Mouse (Mus musculus) cerebellum, adult 2 months (tissue): ENCODE measurements around the gene Spsb1.

ENCODE experiments used
- CTCF ChIP-seq: fragments of 200-500 bp; IDR thresholded peaks from 2 replicates; pipeline ENCODE4 v1.5.1; 2011; ENCODE audit warnings: low read depth, mild to moderate bottlenecking, control low read depth, low read length, moderate library complexity, borderline replicate concordance; ENCODE audit not compliant: insufficient read depth
- POLR2A ChIP-seq: fragments of 200-500 bp; IDR thresholded peaks from 2 replicates; pipeline ENCODE4 v1.6.1; 2011; ENCODE audit warnings: low read length, control low read depth, borderline replicate concordance; ENCODE audit not compliant: insufficient read depth

DNA sequence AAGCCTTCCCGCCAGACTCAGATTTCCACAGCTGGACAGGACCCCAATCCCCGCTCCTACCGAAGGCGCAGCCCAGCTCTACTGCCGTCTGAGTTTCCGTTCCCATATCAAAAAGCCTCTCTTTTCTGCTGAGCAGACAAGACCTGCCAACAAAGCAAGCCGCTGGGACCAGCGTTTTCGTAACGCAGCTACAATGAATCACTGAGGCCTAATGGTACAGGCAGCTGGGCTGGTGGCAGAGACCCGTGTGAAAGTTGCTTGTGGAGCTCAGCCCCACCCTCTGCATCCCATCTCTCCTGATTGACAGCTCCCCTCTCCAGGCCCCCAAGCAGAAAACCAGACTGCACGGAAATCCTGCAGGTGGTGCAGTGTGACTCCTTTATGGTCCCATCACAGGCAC lies 34.0 kb downstream of the Spsb1 start:
- TF ChIP-seq CTCF, result no peak
- TF ChIP-seq POLR2A, result no peak
